Mouse (Mus musculus): ENCODE data around the gene Mrpl18.
"Not testable (repeated sequence)": the region's sequence is repeated elsewhere in the genome, so short reads cannot be mapped to it uniquely, and the experiment has no call there.

Mrpl18 gene

DNA sequence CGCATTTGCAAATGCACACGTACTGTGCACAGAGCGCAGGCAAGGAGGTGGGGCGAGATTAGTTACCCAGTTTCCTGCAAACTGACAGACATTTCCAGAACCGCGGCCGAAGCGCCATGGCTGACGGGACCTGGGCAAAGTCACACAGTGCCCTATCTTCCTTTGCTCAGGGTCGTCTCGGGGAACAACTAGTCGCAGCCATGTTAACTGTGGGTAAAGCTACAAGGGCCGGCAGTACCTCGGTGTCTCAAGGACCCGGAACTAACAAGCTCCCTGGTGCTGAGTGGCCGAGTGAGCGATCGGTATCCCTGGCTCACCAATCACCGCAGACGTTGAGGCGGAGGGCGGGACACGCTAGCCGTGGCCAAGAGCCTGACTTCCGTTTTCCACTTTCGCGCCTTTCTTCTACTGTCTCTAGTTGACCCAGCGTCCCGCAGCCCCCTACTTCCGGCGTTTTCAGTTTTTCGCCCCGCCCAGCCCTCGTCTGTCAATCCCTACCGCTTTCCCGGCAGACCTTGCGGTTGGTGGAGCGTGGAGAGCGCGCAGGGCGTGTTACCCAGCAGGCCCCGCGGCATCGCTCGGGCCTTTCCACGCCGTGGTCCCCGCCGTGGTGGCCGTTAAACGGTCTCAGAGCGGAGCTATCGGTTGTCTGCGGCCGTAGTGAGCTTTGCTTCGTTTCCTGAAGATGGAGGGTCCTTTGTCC is at the start of gene Mrpl18:
Mrpl18 (minus strand) TSS at position 465 of the 703 bp plus-strand sequence.
- DNase-seq = peak; percentile 99 to 100

GRCm38 (mm10) chr17:12963476-12963875 is 47.3 kb upstream of the Mrpl18 start:
- DNase-seq = peak; percentile 22 to 57

GRCm38 (mm10) chr17:12960331-12960873 is 44.3 kb upstream of the Mrpl18 start, which contains the start of gene Acat2:
Gene Acat2, minus strand, starts transcription at chr17:12960747.
- peak; percentile 95 to 98 for DNase-seq

GRCm38 (mm10) chr17:12959377-12959776 is 43.2 kb upstream of the Mrpl18 start:
- not testable (repeated sequence) for DNase-seq

- peak; percentile 51 to 57 for DNase-seq
Observed at GRCm38 (mm10) chr17:12956664-12957063, 40.5 kb upstream of the Mrpl18 start.

DNA sequence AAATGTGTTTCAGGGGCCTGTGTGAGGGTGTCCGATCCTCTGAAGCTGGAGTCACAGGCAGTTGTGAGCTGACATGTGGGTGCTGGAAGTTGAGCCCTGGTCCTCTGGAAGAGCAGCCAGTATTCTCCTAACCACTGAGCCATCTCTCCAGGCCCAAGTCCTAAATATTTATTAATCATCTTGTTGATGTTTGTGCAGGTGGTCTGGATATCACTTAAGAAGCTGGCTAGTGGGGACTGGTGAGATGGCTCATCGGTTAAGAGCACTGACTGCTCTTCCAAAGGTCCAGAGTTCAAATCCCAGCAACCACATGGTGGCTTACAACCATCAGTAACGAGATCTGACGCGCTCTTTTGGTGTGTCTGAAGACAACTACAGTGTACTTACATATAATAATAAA is 33.5 kb upstream of the Mrpl18 start:
- DNase-seq = no peak

GRCm38 (mm10) chr17:12942459-12943162 is 26.5 kb upstream of the Mrpl18 start:
- DNase-seq = no peak

GRCm38 (mm10) chr17:12941543-12942260 is 25.6 kb upstream of the Mrpl18 start:
- DNase-seq = no peak

DNA sequence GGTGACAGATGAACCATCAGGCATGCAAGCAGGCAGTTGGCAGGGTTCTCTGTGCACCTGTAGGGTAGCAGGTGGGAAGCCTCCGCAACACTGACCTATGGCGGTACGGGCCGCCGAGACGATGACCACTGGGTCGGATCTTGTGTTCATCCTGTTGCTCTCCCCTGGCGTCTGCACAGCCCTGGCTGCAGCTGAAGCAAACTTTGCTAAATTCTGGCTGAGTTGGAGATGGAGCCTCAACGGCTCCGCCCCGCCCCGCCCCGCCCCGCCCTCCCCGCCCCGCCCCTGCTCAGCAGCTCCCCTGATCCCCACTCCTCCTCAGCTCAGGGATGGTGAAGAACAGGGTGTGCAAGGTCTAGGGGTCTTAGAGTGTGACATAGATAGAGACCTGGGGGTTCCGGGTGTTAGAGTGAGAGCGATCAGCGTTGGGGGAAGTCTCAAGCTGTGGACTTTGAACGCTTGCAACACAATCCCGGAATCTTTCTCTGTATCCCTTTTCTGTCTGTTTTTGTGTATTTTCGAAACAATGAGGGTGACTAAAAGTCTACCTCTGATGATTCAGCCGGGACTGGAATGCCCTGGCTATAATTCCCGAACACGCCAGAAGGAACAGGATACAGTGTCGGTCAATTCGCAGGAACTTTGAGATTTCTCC is 24.1 kb upstream of the Mrpl18 start, which contains the start of gene Acat3:
Acat3 (minus strand) TSS at position 450 of the 655 bp plus-strand sequence.
- DNase-seq = peak; percentile 28 to 57

GRCm38 (mm10) chr17:12939377-12940148 is 23.4 kb upstream of the Mrpl18 start:
- DNase-seq = not testable (repeated sequence)

- DNase-seq = no peak
Observed at GRCm38 (mm10) chr17:12938077-12938476, 21.9 kb upstream of the Mrpl18 start.

- DNase-seq = no peak
Observed at GRCm38 (mm10) chr17:12937412-12937970, 21.3 kb upstream of the Mrpl18 start.

- peak in 1 of 2 experiments; percentile 65 for DNase-seq
Observed at GRCm38 (mm10) chr17:12935719-12936118, 19.6 kb upstream of the Mrpl18 start.

GRCm38 (mm10) chr17:12931576-12931975 is 15.4 kb upstream of the Mrpl18 start:
- DNase-seq = peak in 1 of 2 experiments; percentile 71

GRCm38 (mm10) chr17:12925703-12926180 is 9.6 kb upstream of the Mrpl18 start:
- DNase-seq = no peak

DNA sequence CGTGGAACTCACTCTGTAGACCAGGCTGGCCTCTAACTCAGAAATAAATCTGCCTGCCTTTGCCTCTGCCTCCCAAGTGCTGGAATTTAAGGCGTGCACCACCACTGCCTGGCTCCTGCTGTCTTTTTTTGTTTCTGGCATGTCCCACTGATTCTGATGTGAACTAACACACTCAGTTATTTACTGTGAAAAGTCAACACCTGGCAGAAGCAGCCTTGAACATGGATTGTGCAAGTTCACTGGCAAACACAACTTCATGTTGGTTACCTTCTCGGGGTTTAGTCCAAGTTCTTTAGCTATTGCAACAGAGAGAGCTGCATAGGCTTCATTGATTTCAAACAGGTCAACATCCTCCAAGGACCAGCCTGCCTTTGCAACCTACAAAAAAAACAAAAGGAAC is 8.9 kb upstream of the Mrpl18 start:
- no peak for DNase-seq

DNA sequence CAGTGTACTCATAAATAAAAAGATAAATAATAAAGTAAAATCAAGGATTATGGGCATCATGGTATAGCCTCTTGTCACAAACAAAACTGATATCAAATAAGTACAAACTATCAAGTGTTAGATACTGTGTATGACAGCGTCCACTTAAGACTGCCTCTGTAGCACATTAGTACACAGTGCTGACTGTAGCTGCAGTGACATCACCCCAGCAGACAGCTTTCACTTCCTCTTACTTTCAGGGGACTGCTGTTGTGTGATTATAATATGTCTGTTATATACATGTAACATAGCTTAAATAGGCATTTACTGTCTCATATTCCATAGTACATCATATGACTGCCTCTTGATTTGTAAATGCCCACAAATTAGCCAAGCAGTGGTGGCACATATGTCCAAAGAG is 4.9 kb upstream of the Mrpl18 start:
- no peak for DNase-seq

- DNase-seq = peak; percentile 42 to 66
Observed at GRCm38 (mm10) chr17:12916588-12917380, 639 bp upstream of the Mrpl18 start.

GRCm38 (mm10) chr17:12915488-12915880 is 661 bp downstream of the Mrpl18 start, which contains the start of gene Tcp1:
Gene Tcp1, plus strand, starts transcription at chr17:12915701.
- peak in 1 of 2 experiments; percentile 63 for DNase-seq

DNA sequence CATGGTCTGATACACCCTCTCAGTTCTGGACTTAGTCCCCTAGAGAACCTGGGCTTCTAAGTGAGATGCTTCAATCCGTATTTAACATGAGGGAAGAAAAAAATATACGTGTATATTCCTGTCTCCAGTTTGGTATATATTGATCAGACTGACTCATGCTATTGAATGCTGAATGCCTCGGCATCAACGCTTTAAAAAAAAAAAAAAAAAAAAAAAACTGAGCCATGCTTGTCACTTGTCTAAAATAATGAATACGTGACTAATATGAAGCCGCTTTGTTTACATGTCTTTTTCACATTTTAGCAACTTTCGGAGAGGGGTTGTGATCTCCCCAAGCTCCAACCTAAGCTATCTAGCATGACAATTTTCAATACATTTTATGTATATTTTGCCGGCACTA is 5.8 kb downstream of the Mrpl18 start:
- DNase-seq = no peak
